Mouse (Mus musculus) CD4-positive naive resting alpha-beta T cell, adult 57 days (primary cell): Measurements from ENCODE around the gene Basp1. TPM values are rescaled to one million over a fixed set of nuclear protein-coding genes. Genes with fewer than 3 reads are reported as not detected.

Experiments used
- total RNA-seq: library from RNA; stranded (reverse); gene quantifications from one replicate; pipeline ENCODE4 v1.2.4, GENCODE M21; 2023

Gene Basp1
- 7.7 TPM for total RNA-seq

GRCm38 (mm10) chr15:25413378-25413901 lies at the start of gene Basp1:
Gene Basp1, minus strand, starts transcription at chr15:25413764.

Other genes with a start within 250 kb of the Basp1 start
- 32.3 TPM for gene Myo10, start 208.8 kb upstream of the Basp1 start, total RNA-seq